Mouse (Mus musculus): Measurements from ENCODE around the gene Cradd.

The Cradd gene

GRCm38 (mm10) chr10:95323393-95324277, at the start of gene Cradd:
Gene Cradd, minus strand, starts transcription at chr10:95324133.
- peak; percentile 95 for DNase-seq (ENCODE audit: low read depth, low spot score)

GRCm38 (mm10) chr10:95373340-95373739, 49.4 kb upstream of the Cradd start:
- DNase-seq (ENCODE audit: low read depth, low spot score) = no peak

GRCm38 (mm10) chr10:95371942-95372341, 48.0 kb upstream of the Cradd start:
- DNase-seq (ENCODE audit: low read depth, low spot score) = peak; percentile 31

DNA sequence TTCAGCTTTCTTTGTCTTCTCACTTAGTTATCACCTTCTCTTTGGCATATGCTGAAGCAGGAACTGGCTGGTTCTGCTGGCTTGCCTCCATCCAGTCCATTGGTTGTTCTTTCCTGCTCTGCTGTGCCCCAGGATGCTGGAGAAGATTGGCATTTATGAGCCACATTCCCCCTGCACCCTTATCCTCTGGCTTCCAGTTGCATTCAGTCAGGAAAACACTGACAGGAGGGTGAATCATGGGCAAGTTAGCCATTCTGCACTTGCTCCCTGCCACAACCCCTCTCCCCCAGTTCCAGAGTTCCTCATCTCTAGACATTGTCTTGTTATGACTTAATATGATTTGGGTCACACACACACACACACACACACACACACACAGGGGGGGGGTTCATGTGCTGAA, 45.3 kb upstream of the Cradd start:
- no peak for DNase-seq (ENCODE audit: low read depth, low spot score)

GRCm38 (mm10) chr10:95368151-95368550, 44.2 kb upstream of the Cradd start:
- no peak for DNase-seq (ENCODE audit: low read depth, low spot score)

DNA sequence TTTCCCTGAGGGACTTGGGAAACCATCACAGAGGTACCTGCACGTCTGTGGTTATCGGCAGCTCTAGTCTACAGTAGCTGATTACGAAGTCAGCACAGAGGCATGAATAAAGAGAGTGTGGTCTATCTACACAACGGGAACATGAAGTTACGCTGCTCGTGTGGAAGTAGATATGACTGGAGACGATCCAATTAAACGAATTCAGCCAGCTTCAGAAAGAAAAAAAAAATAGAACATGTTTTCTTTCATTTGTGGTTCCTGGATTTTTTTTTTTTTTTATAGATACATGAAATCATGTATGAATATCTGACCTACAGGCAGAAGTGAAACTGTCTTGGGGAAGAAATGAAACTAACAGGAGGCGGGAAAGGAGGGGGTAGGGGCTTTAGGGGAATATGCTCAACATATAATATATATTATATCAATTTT, 43.7 kb upstream of the Cradd start:
- DNase-seq (ENCODE audit: low read depth, low spot score) = no peak

- no peak for DNase-seq (ENCODE audit: low read depth, low spot score)
Measured at GRCm38 (mm10) chr10:95367241-95367640, 43.3 kb upstream of the Cradd start.

DNA sequence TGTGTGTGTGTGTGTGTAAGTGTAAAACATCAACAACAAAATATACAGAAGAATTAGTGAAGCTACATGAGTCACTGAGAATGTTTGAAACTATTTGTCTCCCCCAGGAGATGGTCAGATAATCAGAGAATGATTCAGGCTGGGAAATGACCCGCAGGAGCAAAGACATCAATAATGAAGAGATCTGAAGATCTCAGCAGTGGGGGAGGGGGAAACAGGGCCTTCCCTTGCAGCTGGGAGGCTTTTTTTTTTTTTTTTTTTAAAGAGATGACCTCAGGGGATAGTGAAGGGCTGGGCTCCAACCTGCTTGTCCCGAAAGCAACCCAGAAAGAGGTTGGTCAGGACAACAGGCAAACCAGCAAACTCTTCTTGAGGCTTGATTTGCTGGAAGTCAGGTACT, 38.4 kb upstream of the Cradd start:
- DNase-seq (ENCODE audit: low read depth, low spot score) = no peak

- no peak for DNase-seq (ENCODE audit: low read depth, low spot score)
Measured at GRCm38 (mm10) chr10:95361260-95361841, 37.4 kb upstream of the Cradd start.

GRCm38 (mm10) chr10:95360048-95360447, 36.1 kb upstream of the Cradd start:
- no peak for DNase-seq (ENCODE audit: low read depth, low spot score)

GRCm38 (mm10) chr10:95357721-95358120, 33.8 kb upstream of the Cradd start:
- DNase-seq (ENCODE audit: low read depth, low spot score) = no peak

- DNase-seq (ENCODE audit: low read depth, low spot score) = no peak
Measured at GRCm38 (mm10) chr10:95356711-95357110, 32.8 kb upstream of the Cradd start.

DNA sequence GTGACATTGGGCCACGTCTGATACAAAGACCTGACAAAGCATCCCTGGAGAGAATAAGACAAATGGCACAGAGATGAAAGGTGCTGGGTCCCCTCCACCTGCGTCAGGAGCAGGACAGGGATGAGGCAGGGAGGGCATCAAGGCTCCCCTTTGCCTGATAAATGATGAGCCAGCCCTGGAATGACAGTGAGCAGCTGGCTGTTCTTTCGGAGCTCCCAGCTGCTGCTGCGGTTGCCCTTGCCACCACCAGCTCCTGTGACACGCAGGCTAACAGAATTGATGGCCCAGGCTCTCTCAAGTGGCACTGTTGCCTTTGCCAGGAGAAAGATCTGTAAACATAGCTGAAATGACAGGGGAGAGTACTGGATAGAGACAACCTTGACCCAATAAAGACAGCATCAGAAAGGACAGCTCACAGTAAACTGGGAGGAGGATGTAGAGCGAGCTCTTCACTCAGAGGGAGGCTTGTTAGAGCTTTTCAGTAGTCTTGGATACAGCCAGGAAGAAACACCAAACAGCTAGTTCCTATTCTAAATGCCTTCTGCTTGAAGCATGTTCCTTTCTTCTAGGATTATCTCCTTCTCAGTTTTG, 31.8 kb upstream of the Cradd start:
- no peak for DNase-seq (ENCODE audit: low read depth, low spot score)

DNA sequence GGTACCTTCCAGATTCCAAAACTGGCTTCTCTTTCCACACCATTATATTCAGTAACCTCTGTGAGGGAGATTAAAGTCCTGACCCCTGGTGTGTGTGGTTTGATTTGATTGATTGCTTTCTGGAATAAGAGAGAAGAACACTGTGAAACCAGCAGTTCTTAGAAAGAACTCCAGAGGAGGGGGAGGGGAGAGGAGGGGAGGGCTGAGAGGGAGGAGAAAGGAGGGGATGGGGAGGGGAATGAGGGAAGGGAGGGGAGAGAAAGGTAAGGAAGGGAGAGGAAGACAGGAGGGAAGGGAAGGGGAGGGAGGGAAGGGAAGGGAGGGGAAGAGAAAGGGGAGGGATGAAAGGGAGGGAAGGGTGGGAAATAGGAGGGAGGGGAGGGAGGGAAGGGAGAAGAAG, 30.7 kb upstream of the Cradd start:
- DNase-seq (ENCODE audit: low read depth, low spot score) = no peak

DNA sequence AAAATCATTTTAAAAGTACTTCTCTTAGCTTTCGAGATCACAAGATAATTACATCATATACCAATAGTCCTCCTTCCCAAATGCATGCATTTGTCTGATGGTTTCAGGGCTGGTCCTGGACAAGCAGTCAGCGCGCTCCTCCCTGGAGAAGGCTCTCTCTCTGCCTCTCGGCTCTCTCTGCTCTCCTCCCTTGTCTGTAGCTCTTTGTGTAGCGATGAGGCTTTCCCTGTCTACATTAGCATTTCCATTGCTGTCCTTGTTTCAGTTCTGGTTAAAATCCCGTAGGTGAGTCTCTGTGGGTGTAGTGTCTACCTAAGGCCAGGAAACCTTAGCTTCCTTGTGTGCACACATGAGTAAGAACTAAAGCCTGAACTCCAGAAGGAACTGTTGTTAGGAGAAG, 30.1 kb upstream of the Cradd start:
- no peak for DNase-seq (ENCODE audit: low read depth, low spot score)

- DNase-seq (ENCODE audit: low read depth, low spot score) = no peak
Measured at GRCm38 (mm10) chr10:95348457-95348856, 24.5 kb upstream of the Cradd start.

DNA sequence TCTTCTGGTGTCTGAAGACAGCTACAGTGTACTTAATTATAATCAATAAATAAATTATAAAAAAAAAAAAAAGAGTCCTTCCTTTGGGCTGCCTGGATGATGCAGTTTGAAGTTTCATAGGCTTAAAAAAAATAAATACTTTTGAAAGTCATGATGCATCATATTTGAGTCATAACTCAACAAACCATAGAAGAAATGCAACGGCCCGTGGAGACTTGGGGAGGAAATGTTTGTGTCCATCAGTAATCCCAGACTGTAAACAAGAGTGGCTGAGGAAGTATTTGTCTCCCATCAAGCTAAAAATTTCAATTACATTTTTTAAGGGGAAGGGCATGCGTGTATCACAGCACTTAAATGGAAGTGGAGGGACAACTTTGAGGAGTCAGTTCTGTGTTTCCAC, 23.8 kb upstream of the Cradd start:
- DNase-seq (ENCODE audit: low read depth, low spot score) = no peak

DNA sequence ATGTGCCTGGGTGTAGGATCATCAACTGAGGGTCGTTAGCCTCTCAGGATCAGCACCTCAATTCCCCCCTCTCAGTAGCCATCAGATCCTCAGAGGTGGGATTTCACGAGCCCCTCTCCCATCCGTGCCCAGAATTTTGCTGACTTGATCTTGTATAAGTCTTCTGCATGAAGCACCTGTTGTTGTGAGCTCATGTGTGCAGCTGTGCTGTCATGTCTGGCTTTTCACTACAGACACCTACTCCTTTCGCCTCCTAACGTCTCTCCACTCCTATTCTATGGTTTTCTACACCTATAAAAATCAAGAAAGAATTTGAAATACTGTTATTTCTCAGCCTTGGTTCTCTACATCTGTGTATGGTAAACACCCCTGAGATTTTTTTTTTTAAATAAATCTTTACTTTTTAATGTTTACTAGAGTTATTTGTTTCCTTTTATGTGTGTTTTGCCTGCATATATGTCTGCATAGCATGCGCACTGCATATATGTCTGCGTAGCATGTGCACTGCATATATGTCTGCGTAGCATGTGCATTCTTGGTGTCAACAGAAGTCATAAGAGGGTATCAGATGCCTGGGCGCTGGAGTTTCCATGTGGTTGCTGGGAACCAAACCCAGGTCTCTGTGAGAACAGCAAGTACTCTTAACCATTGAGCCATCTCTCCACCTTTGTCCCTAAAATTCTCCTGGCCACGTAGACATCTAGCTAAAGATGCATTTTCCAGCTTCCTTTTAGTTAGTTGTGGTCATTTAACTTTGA, 19.1 kb upstream of the Cradd start:
- no peak for DNase-seq (ENCODE audit: low read depth, low spot score)

- no peak for DNase-seq (ENCODE audit: low read depth, low spot score)
Measured at GRCm38 (mm10) chr10:95340676-95341075, 16.7 kb upstream of the Cradd start.

GRCm38 (mm10) chr10:95337589-95337988, 13.7 kb upstream of the Cradd start:
- no peak for DNase-seq (ENCODE audit: low read depth, low spot score)

DNA sequence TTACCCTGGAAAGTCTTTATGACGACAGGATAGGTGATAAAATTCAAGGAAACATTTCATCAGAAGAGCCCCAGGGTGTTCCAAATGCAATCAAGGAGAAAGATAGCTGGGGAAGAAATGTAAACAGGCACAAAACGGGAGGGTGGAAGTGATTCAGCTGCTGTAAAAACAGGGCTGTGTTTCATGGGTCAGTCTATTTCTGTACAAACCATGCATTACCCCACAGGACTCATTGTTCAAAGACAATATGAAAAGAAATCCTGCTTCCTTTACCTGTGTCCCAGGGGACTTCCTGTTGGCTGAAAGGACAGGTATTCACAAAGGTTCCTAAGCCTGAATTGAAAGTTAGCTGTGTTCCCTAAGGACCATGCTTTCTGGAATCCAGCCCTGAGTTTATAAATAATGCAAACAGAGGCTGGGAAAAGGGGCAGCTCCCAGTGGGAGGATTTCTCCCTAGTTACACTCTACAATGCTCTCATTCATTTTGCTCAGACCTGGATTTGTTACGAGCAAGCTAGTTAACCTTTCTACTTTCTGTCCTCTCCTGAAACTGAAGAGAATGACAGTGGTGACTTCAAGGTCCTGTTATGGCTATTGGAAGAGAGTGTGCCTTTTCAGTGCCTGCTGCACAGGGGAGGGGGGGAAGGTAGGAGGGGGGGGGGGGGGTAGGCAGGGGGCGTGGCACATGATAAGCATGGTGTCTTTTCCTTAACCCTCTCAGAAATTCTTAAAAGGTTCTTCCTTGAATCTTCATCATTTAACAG, 13.0 kb upstream of the Cradd start:
- DNase-seq (ENCODE audit: low read depth, low spot score) = no peak
